Mouse (Mus musculus) 3T3-L1 (cell line): ENCODE results near the gene Camsap2.

Experiments
- DNase-seq: peaks from one replicate; pipeline ENCODE4 v3.0.0-alpha.2; 2015; ENCODE audit warnings: low read depth, low spot score

Gene Camsap2

DNA sequence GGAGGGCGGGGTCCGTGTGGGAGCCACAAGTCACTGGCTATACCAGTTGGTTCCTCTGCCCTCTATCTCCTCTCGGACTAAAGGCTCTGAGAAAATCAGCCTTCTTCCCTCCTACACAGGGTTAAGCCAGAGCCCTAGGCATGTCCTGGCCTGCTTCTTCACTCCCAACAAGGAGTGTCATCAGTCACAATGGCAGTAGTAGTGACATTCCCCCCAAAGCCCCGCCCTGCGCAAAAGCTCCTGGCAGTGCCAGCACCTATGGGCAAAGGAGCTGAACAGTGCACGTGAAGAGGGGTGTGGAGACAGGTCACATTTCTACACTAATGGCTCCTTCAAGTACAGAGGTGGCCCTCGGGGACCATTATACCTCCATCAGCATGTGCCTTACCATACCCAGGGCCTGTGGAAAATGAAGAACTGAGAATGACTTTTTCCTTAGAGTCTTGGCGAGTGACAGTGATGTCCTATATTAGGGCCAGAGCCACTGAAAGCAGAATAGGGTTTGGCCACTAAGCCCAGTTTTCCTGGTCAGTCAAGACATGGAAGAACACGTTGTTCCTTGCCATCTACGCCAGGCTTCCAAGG lies 122.1 kb downstream of the Camsap2 start:
- no peak for DNase-seq

DNA sequence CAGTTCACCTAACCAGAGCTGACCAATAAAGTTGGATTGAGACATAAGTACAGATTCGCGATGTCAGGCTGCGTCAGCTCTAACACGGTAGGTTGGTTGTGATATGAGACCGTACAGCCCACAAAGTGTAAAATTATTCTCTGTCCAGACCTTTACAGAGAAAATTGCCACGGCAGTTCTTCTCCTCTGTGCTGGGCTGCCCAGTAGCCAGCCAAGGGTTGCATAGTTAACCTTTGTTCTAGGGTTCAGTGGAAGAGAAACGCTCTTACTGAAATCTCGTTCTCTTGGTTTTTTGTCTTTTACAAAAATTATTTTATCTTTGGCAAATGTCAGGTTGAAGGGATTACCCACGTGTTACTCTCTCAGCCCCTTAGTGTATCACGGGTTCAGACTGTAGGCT lies 123.5 kb downstream of the Camsap2 start:
- DNase-seq, result no peak

GRCm38 (mm10) chr1:136220037-136220871 lies 125.7 kb downstream of the Camsap2 start:
- DNase-seq, result no peak
